Mouse (Mus musculus): ENCODE measurements around the gene Syn3.

DNA sequence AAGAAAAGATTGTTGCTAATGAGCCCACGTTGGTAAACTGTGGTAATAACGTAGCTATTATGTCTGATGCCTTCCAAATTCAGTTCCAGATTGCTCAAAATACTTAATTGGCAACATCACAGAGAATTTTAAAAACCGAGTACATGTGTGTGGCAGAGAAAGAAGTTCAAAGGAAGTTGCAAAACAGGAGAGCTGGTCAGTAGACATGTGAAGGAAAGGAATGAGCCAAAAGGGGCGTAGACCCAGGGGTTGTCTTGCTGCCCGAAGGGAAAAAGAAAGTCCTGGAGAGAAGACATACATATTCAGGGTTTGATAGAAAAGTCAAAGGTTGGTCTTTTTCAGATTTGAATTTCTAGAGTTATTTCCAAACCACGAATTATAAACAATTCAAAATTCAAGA lies 87.8 kb downstream of the Syn3 start:
- TF ChIP-seq GATA1 (IDR thresholded peaks at IDR 0.05; ENCODE audit: borderline replicate concordance, low read length) (no peak), FLI1 (IDR thresholded peaks at IDR 0.05; ENCODE audit: low read length) (no peak)
